8 mouse cellular contexts compared by ENCODE assay signal in the genomic region with DNA sequence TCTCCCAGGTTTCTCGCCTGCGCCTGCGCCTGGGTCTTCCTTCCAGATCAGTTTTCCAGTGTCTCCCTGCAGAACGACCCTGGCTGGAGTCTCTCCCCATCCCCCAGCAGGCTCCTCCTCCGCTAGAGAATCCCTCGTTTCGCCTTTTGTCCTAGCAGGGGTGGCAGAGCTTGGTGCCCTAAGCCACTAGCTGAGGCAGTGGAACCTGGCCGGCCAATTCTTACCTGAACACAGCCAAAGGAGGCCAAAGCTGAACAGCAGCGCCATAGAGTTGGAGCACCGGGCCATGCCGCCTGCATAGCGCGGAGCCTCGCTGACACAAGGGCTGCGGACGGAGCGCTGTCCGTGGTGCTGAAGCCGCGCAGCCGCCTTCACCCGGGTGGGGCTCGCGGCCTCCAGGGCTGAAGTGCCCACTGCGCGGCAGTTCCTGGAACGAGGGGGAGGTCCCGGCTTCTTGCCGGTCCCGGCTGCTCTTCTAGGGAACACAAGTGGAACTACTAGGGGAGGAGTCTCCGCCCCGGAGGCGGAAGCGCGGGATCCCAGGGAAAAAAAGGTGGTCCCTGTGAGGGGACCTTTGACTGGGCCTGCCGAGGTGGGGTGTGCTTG. TPM values are rescaled to one million over a fixed set of nuclear protein-coding genes. Genes with fewer than 3 reads are reported as not detected.
A peak's percentile ranks its signal among the peaks of the same experiment; 100 is the strongest.
DNase-seq lines count a peak whose midpoint lies in the region; ATAC-seq and TF ChIP-seq lines count a peak whose summit lies in the region.

TSS of gene Chrnb2 (minus strand) at position 514 of the 606 bp plus-strand sequence.

- no peaks in the 10 kb centered on the region for H3K9me3 ChIP-seq in CH12.LX (replicated peaks; ENCODE audit: low read length)
- H3K9me3 ChIP-seq in forebrain, embryonic 11.5 days (ENCODE audit: control insufficient read depth, low read length), result no peaks in the 10 kb centered on the region
- H3K9me3 ChIP-seq in heart, embryonic 15.5 days (replicated peaks), result no peaks in the 10 kb centered on the region
- H3K9me3 ChIP-seq in kidney, embryonic 16.5 days (ENCODE audit: low read length), result no peaks in the 10 kb centered on the region
- H3K9me3 ChIP-seq in liver, embryonic 14.5 days (ENCODE audit: control insufficient read depth, low read length), result no peaks in the 10 kb centered on the region
- H3K9me3 ChIP-seq in stomach, embryonic 16.5 days (replicated peaks; ENCODE audit: control insufficient read depth, low read length), result no peaks in the 10 kb centered on the region

- no peak within 1 kb of the TSS for H3K4me2 ChIP-seq in CH12.LX (ENCODE audit: insufficient read depth, low read depth, poor library complexity, severe bottlenecking)
- peak within 1 kb of the TSS; percentile 48 for H3K4me2 ChIP-seq in forebrain, embryonic 11.5 days (ENCODE audit: low read depth, low read length, severe bottlenecking)
- H3K4me2 ChIP-seq in heart, embryonic 15.5 days, result peak within 1 kb of the TSS; percentile 39; the same call in 1 of the 2 replicates
- H3K4me2 ChIP-seq in kidney, embryonic 16.5 days (replicated peaks; ENCODE audit: low read depth, low read length), result peak within 1 kb of the TSS; percentile 50
- no peak within 1 kb of the TSS for H3K4me2 ChIP-seq in liver, embryonic 14.5 days (ENCODE audit: low read depth)
- H3K4me2 ChIP-seq in stomach, embryonic 16.5 days (ENCODE audit: low read depth, low read length), result peak within 1 kb of the TSS; percentile 29

- H3K79me2 ChIP-seq in CH12.LX (replicated peaks; ENCODE audit: control insufficient read depth, extremely low read depth, insufficient read depth, poor library complexity, severe bottlenecking), result no peaks in the 10 kb centered on the region

- dilution Hi-C loops in CH12.LX (cut with MboI; ENCODE audit: extremely low pct_ligation_motif_present, extremely low pct_unique_long_range_greater_than_20kb, low sequenced_read_pairs), result no loop called here

- H3K9ac ChIP-seq in CH12.LX (ENCODE audit: insufficient read depth, low read depth), result no peak within 1 kb of the TSS
- peak within 1 kb of the TSS; percentile 46 for H3K9ac ChIP-seq in forebrain, embryonic 11.5 days (ENCODE audit: low read length)
- H3K9ac ChIP-seq in heart, embryonic 15.5 days, result no peak within 1 kb of the TSS
- H3K9ac ChIP-seq in kidney, embryonic 16.5 days (replicated peaks; ENCODE audit: low read length), result no peak within 1 kb of the TSS
- no peak within 1 kb of the TSS for H3K9ac ChIP-seq in liver, embryonic 14.5 days (replicated peaks)
- no peak within 1 kb of the TSS for H3K9ac ChIP-seq in stomach, embryonic 16.5 days (ENCODE audit: low read length)

- in situ Hi-C loops in CH12.LX (cut with MboI; ENCODE audit: low pct_ligation_motif_present, low pct_unique_long_range_greater_than_20kb, low sequenced_read_pairs), result loop anchor here (25.0 kb wide), 1 partner anchor 427 kb away; the partner anchor contains the start of genes Adam15 and Efna4

- TF ChIP-seq EP300 in CH12.LX (IDR thresholded peaks at IDR 0.05; ENCODE audit: low read length), result no peak
- TF ChIP-seq EP300 in liver, embryonic 14.5 days (IDR thresholded peaks at IDR 0.05; ENCODE audit: low read depth), result no peak

- peak; percentile 71 for ATAC-seq in forebrain, embryonic 11.5 days (replicated peaks; ENCODE audit: low FRiP score)
- ATAC-seq in heart, embryonic 15.5 days (replicated peaks; ENCODE audit: insufficient number of reproducible peaks, insufficient read depth, low FRiP score, low read depth), result peak; percentile 87
- ATAC-seq in kidney, embryonic 16.5 days (ENCODE audit: low FRiP score, low TSS enrichment), result peak; percentile 96
- no peak for ATAC-seq in liver, embryonic 14.5 days (ENCODE audit: insufficient read depth)
- peak; percentile 88; the same call in 1 of the 2 replicates for ATAC-seq in stomach, embryonic 16.5 days (ENCODE audit: insufficient read depth, low FRiP score)

- no peak for TF ChIP-seq POLR2A in CH12.LX (IDR thresholded peaks at IDR 0.05; ENCODE audit: low read depth, low read length)

- no peak within 1 kb of the TSS for H3K4me3 ChIP-seq in CH12.LX (replicated peaks in 1 of 3; ENCODE audit: low read depth in 2 of 3, low read length in 2 of 3, poor library complexity in 1 of 3)
- H3K4me3 ChIP-seq in forebrain, embryonic 11.5 days (ENCODE audit: low read depth, low read length), result peak within 1 kb of the TSS; percentile 35
- 0 out of 2 replicates have a peak within 1 kb of the TSS, but pooled peaks have one; percentile 10 for H3K4me3 ChIP-seq in heart, embryonic 15.5 days
- peak within 1 kb of the TSS; percentile 25 for H3K4me3 ChIP-seq in kidney, embryonic 16.5 days (ENCODE audit: low read length)
- H3K4me3 ChIP-seq in liver, embryonic 14.5 days (ENCODE audit: insufficient read depth in 1 of 2, low read depth in 2 of 2, low read length in 2 of 2), result no peak within 1 kb of the TSS
- H3K4me3 ChIP-seq in stomach, embryonic 16.5 days (replicated peaks; ENCODE audit: low read length), result no peak within 1 kb of the TSS

- no peak for TF ChIP-seq CTCF in CH12.LX (conservative IDR thresholded peaks at IDR 0.05 in 1 of 2, IDR thresholded peaks at IDR 0.05 in 1 of 2; ENCODE audit: low read depth in 2 of 2, low read length in 2 of 2)
- TF ChIP-seq CTCF in liver, embryonic 14.5 days (IDR thresholded peaks at IDR 0.05; ENCODE audit: low read depth), result no peak

- H3K4me1 ChIP-seq in CH12.LX (ENCODE audit: control insufficient read depth in 1 of 2, insufficient read depth in 2 of 2), result 0 out of 4 replicates have a peak, but pooled peaks cover 0 to 5% of the 10 kb centered on the region in 2 experiments
- peaks cover 2% of the 10 kb centered on the region; the same call in 1 of the 2 replicates for H3K4me1 ChIP-seq in forebrain, embryonic 11.5 days (replicated peaks; ENCODE audit: control insufficient read depth, insufficient read depth, low read length)
- H3K4me1 ChIP-seq in heart, embryonic 15.5 days (replicated peaks), result peaks cover 3% of the 10 kb centered on the region; the same call in 1 of the 2 replicates
- peaks cover 6% of the 10 kb centered on the region; the same call in 1 of the 2 replicates for H3K4me1 ChIP-seq in kidney, embryonic 16.5 days (ENCODE audit: insufficient read depth, low read length)
- no peaks in the 10 kb centered on the region for H3K4me1 ChIP-seq in liver, embryonic 14.5 days (replicated peaks; ENCODE audit: control insufficient read depth in 2 of 2, insufficient read depth in 2 of 2, low read length in 1 of 2)
- no peaks in the 10 kb centered on the region for H3K4me1 ChIP-seq in stomach, embryonic 16.5 days (ENCODE audit: control insufficient read depth, insufficient read depth, low read length)

- no peak for DNase-seq in CH12.LX (ENCODE audit: extremely low read depth)
- peak; percentile 58 for DNase-seq in c-Kit-positive CD71-positive TER-119-negative erythroid progenitor cells, embryonic 14.5 days (ENCODE audit: low read depth)
- peak; percentile 92 for DNase-seq in forebrain, embryonic 11.5 days (ENCODE audit: low spot score)
- peak; percentile 35 to 42 (median 37) for DNase-seq in liver, embryonic 14.5 days (ENCODE audit: low read depth in 3 of 3, low spot score in 3 of 3)
- DNase-seq in neural tube, embryonic 10.5 days (ENCODE audit: extremely low spot score, low spot score), result peak; percentile 87

- no peak for TF ChIP-seq RAD21 in CH12.LX (IDR thresholded peaks at IDR 0.05; ENCODE audit: low read depth, low read length)

- WGBS in forebrain, embryonic 11.5 days, result under 1% methylated on average over 36 of the region's 36 CpGs
- WGBS in heart, embryonic 15.5 days, result 1% methylated on average over 36 of the region's 36 CpGs
- WGBS in kidney, embryonic 16.5 days, result under 1% methylated on average over 36 of the region's 36 CpGs
- WGBS in liver, embryonic 14.5 days (ENCODE audit: insufficient replicate concordance), result 2% methylated on average over 36 of the region's 36 CpGs
- WGBS in stomach, embryonic 16.5 days, result under 1% methylated on average over 36 of the region's 36 CpGs

- no peak within 1 kb of the TSS for H3K27ac ChIP-seq in CH12.LX (ENCODE audit: insufficient read depth, low read depth)
- no peak within 1 kb of the TSS for H3K27ac ChIP-seq in forebrain, embryonic 11.5 days (ENCODE audit: low read depth, low read length)
- no peak within 1 kb of the TSS for H3K27ac ChIP-seq in heart, embryonic 15.5 days
- H3K27ac ChIP-seq in kidney, embryonic 16.5 days (ENCODE audit: low read length), result no peak within 1 kb of the TSS
- H3K27ac ChIP-seq in liver, embryonic 14.5 days, result no peak within 1 kb of the TSS
- no peak within 1 kb of the TSS for H3K27ac ChIP-seq in stomach, embryonic 16.5 days (ENCODE audit: low read length)

- H3K36me3 ChIP-seq in CH12.LX (replicated peaks in 1 of 2; ENCODE audit: control insufficient read depth in 1 of 2, insufficient read depth in 1 of 2, low read length in 1 of 2), result peaks cover 0 to 8% of the 10 kb centered on the region in 2 experiments
- H3K36me3 ChIP-seq in forebrain, embryonic 11.5 days (ENCODE audit: control insufficient read depth, insufficient read depth, low read length), result no peaks in the 10 kb centered on the region
- no peaks in the 10 kb centered on the region for H3K36me3 ChIP-seq in heart, embryonic 15.5 days
- H3K36me3 ChIP-seq in kidney, embryonic 16.5 days (ENCODE audit: insufficient read depth, low read length), result no peaks in the 10 kb centered on the region
- no peaks in the 10 kb centered on the region for H3K36me3 ChIP-seq in liver, embryonic 14.5 days (replicated peaks; ENCODE audit: control insufficient read depth, insufficient read depth, low read depth)
- H3K36me3 ChIP-seq in stomach, embryonic 16.5 days (ENCODE audit: control insufficient read depth, insufficient read depth, low read length), result no peaks in the 10 kb centered on the region

- no peaks in the 10 kb centered on the region for H3K27me3 ChIP-seq in CH12.LX (replicated peaks)
- no peaks in the 10 kb centered on the region for H3K27me3 ChIP-seq in forebrain, embryonic 11.5 days (ENCODE audit: control insufficient read depth, insufficient read depth, low read length)
- peaks cover 50% of the 10 kb centered on the region for H3K27me3 ChIP-seq in heart, embryonic 15.5 days
- H3K27me3 ChIP-seq in kidney, embryonic 16.5 days (ENCODE audit: insufficient read depth, low read length), result no peaks in the 10 kb centered on the region
- H3K27me3 ChIP-seq in liver, embryonic 14.5 days (ENCODE audit: control insufficient read depth, insufficient read depth, low read length), result peaks cover 14% of the 10 kb centered on the region
- no peaks in the 10 kb centered on the region for H3K27me3 ChIP-seq in stomach, embryonic 16.5 days (ENCODE audit: control insufficient read depth, insufficient read depth, low read length)

RNA-seq across cellular contexts. Expression of gene Chrnb2, which starts in this region (rescaled TPM):
- total RNA-seq in CH12.LX (2012; rRNA removed) (0.59 and 0.63 TPM in 2 replicates), CH12.LX (2014; rRNA removed) (0.19 and 0.39 TPM in 2 replicates)
- polyA plus RNA-seq in CH12.LX (2012; ENCODE audit: insufficient read length, low read depth), result 1.3 TPM in 2 replicates
- polyA plus RNA-seq in forebrain, embryonic 11.5 days (2014; fragmentation: Nextera tagmentation; extraction: Ambion mirVana), result 10.2 and 10.3 TPM in 2 replicates
- polyA plus RNA-seq in heart, embryonic 15.5 days (2015; fragmentation: Nextera tagmentation; extraction: Ambion mirVana), result 0.18 and 0.47 TPM in 2 replicates
- 0.40 and 0.86 TPM in 2 replicates for polyA plus RNA-seq in kidney, embryonic 16.5 days (2015; fragmentation: Nextera tagmentation; extraction: Ambion mirVana)
- polyA plus RNA-seq in liver, embryonic 14.5 days (2012; rRNA removed), result 0.12 and 0.15 TPM in 2 replicates
- 0.10 and 0.18 TPM in 2 replicates for polyA plus RNA-seq in liver, embryonic 14.5 days (2014; fragmentation: Nextera tagmentation; extraction: Ambion mirVana)
- 1.2 and 1.6 TPM in 2 replicates for polyA plus RNA-seq in stomach, embryonic 16.5 days (2015; fragmentation: Nextera tagmentation; extraction: Ambion mirVana)

Comparison
In these comparisons a context has a peak if more than half of its experiments do, and no peak if none do; other contexts are left out.
1. Peak in ATAC-seq, H3K4me3 ChIP-seq and H3K4me2 ChIP-seq in heart, embryonic 15.5 days; RNA of the gene not detected or under 1 TPM.
2. Peak in ATAC-seq, H3K4me3 ChIP-seq and H3K4me2 ChIP-seq in kidney, embryonic 16.5 days; RNA of the gene not detected or under 1 TPM.
3. Peak in DNase-seq in liver, embryonic 14.5 days; RNA of the gene not detected or under 1 TPM.
4. H3K4me2 ChIP-seq: peak in forebrain, embryonic 11.5 days (single experiment) and stomach, embryonic 16.5 days (single experiment); none in CH12.LX (single experiment) and liver, embryonic 14.5 days (single experiment).